Mouse (Mus musculus) adrenal gland, postnatal 25 days (tissue): ENCODE data around the gene Lyzl4. TPM values are rescaled to one million over a fixed set of nuclear protein-coding genes. Genes with fewer than 3 reads are reported as not detected.

ENCODE experiments used
- DNase-seq: peaks from one replicate; pipeline ENCODE4 v3.0.0; 2021; ENCODE audit warnings: mixed read lengths
- long read RNA-seq: library from polyadenylated mRNA; stranded (forward); transcript quantifications from one replicate; pipeline ENCODE4 v2.0.0, GENCODE M21; 2021
- total RNA-seq: library from RNA; stranded (reverse); gene quantifications from 2 replicates; pipeline ENCODE4 v1.2.3, GENCODE M21; 2021

Gene Lyzl4
- not detected in 2 replicates for total RNA-seq
- long read RNA-seq, partial matches to known transcripts: 0 of 1 reads
- long read RNA-seq, other reads (novel, unspliced or antisense): 1 of 1 reads

DNA sequence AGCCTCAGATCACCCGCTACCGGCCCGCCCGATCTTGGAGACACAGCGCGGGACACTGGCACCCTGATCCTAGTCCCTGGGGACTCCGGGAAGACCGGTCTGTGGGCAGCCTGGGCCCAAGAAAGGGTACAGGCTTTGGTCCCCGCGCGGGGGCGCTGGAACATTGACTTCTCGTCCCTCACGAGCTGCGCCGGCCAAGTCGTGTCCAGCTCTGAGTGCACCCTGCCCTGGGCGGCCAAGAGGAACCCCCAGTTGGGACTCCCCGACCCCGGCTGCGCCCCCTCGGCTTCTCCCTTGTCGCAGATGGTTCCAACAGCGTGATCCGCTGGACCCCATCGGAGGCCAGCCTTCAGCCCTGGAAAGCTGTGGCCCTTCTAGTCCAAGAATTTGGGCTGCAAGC, at the start of gene Lyzl4:
Gene Lyzl4, minus strand, starts transcription at position 96 of the 400 bp plus-strand sequence.
- peak; percentile 87 for DNase-seq

DNA sequence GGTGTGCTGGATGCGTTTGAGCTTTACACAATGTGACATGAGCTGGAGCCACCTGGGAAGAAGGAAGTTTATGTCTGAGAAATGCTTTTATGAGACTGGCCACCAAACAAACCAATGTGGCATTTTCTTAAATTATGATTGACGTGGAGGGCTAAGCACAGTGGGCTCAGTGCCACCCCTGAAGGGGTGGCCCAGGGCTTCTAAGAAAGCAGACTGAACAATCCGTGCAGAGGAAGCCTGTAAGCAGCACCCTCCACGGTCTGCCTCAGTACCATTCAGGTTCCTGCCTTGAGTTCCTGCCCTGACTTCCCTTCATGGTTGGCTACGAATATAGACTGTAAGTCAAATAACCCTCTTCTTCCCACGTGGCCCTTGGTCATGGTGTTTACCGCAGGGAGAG, 48.8 kb upstream of the Lyzl4 start:
- no peak for DNase-seq

DNA sequence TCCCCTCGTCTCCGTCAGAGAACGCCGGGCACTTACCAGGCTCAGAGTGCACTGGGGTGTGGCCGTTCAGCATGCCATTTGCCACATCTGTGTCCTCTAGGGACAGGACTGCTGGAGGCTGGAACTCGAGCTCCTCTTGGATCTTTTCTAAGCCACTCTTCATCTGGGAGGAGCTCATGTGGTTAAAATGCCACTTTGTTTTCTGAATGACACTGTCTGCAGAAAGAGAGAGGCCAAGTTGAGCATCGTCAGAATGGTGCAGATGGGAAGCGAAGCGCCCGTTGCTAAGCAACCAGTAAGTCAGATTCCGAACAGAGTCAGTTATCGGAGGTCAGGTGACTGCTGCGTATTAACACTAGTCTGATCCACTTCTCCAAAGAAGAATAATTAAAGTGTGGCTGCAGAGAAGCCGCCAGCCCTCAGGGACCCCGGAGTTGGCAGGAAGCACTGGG, 48.3 kb upstream of the Lyzl4 start:
- no peak for DNase-seq

DNA sequence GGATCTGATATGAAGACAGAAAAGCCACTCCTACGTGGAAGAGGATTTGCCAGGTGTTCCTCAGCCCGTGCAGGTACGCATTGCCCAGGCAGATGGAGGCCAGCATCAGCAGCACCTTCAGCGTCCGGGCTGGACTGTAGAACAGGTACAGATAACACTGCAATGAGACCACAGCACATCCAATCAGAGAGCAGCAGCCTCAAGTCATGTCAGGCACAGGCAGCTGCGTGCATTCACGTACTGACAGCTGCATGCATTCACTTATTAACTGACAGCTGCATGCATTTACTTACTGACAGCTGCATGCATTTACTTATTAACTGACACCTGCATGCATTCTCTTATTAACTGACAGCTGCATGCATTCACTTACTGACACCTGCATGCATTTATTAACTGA, 42.8 kb upstream of the Lyzl4 start:
- DNase-seq: no peak

DNA sequence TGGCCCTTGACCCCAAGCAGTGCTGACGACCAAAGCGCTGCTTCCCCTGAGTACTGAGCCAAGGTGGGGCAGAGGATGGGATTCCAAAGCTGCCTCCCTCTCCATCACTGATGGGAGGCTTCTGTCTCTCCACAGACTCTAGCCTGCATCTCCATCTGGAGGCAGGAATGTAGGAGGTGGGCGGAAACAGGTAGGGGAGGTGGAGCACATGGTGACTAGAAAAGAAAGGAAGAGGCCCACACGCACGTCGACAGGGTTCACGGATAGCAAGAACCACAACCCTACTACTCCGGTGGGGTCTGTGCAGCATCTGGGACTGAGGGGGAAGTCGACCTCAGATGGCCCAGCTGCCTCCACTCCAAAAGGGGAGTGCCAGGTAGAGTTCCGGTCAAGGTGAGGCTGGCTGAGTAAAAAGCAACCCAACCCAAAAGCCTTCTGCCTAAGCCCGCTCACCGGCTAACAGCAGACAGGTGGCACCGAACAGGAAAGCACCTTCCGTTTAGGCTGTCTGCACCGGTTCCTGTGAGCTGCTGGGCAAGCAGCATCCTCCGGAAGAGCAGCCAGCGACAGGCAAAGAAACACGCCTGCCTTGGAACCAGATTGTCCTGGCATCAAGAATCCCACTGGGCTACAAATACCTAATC, 40.3 kb upstream of the Lyzl4 start:
- DNase-seq: no peak

DNA sequence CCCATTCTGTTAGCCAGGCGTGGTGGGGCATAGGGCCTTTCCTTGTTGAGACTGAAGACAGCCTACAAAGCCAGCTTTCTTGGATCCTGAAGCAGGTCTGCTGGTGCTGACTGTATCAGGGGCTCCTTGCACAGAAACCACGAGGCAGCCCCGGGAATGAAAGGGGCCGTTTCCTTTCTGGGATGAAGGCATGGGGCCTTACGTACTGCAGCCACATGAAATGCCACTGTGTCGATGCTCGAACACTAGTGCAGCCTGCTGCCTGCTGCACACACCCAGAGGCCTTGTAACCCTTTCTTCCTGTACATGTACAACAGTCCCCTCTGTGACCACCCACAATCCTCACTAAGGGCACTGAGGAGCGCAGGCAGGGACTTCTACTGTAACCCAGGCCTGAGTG, 39.3 kb upstream of the Lyzl4 start:
- DNase-seq: no peak

DNA sequence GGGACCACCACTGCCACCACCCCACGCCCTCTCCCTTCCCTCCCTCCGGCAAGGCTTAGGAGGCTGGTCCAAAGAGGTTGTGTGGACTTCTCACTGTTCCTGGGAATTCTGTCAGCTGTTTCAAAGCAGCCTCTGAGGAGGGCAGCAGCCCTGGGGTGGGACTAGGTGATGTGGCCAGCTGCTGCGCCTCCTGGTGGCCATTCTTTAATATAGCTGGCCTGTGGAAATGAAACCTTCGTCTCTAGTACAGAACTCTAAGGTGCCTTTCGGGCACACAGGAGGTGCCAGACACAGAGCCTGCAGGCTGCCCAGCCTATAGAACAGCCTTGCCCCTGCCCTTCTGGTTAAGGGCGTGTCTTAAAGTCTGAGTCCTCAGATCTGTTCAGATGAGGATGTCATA, 37.7 kb upstream of the Lyzl4 start:
- DNase-seq: peak; percentile 34

DNA sequence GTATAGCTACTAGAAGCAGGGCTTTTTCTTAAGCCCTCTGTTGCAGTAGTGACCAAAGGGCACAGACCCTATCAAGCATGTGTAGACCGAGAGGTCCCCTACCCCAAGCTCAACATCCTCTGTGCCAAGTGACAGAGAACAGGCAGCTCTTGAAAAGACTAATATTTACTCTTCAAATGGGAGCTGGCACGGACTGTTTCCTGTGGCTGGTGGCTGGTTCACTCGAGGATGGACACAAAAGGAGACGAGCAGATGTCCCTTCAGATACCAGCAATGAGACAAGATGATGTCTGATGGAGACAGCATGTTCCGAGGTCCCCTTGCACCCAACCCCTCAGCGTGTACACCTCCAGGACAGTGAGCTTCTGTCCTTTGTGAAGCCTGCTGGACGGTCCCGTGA, 35.6 kb upstream of the Lyzl4 start:
- no peak for DNase-seq

DNA sequence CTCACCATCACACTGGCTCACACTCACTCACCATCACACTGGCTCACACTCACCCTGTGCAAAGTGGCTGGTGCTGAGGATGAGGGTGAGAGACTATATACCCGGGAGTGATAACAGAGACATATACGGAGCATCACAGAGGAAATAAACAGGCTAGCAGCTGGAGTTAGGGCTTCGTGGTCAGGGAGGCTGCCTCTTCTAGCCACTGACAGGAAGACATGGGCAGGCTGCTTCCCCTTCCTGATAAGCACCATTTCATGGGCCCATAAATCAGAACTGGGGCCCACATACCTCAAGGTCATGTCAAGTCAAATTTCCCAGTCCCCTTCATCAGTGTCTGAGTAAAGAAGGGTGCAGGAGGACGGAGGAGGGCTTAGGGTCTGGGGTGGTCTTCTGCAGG, 35.2 kb upstream of the Lyzl4 start:
- DNase-seq: no peak

DNA sequence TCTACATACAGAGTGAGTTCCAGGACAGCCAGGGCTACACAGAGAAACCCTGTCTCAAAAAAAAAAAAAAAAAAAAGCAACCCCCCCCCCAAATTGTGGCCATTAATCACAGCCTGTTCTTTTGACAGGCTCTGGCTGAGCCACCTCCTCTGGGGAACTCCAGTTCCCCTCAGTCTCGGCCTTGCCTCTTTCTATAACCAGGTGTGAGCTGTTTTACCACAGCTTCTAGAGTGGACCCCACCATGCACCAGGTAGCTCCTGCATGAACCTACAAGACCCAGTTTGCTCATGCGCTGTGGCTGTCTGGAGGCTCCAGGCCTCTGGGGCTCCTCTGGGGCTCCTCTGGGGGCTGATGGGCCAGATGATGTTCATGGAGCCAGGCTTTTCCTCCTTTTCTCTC, 33.7 kb upstream of the Lyzl4 start:
- DNase-seq: no peak

DNA sequence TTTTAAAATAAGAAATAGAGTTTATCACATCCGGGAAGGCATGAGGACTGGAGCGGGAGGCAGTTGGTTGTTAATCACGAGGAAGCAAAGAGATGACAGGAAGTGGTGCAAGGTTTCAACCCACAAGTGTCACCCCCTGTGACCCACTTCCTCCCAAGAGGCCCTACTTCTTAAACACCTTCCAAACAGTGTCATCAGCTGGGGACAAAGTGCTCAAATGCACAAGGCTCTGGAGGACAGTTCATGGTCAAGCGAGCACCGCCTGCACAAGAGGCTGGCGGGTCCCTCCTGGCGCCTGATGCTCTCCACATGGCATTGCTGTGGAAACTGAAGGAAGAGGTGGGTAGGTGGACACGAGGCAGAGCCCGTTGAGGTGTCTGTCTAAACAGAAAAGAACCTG, 33.1 kb upstream of the Lyzl4 start:
- no peak for DNase-seq

DNA sequence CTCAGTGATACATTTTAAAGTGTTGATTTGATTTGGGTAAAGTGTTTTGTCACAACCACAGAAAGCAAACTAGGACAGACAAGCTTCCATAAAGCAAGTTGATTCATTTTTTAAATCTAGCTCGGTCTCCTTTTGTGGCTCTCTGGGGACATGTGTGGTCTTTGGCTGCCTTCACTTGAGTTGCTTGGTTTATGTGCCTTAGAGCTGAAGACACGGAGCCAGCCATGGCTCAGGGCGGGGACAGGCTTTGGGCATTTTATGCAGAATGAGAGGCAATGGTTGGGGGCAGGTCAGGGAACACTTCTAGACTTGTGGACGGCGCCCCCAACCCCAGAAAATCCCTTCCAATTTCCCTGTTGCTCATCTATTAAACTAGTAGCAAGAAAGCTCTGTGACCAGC, 31.8 kb upstream of the Lyzl4 start:
- no peak for DNase-seq

DNA sequence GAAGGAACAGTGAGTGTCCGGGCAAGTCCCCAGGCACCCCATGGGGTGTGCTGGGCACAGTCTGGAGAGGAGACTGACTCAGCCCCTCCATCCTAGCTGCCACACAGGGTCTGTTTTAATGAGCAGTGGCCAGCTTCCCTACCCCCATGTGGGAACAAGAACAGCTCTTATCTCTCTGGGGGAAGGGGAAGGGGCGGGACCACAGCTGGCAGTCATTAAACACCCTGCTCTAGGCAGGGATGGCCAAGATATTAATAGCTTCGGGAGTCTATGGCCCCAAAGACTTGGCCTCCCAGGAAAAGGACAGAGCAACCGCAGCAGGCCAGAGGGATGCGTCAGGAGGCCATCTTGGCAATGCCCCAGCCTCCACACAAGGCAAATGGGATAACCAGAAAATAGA, 30.4 kb upstream of the Lyzl4 start:
- no peak for DNase-seq

DNA sequence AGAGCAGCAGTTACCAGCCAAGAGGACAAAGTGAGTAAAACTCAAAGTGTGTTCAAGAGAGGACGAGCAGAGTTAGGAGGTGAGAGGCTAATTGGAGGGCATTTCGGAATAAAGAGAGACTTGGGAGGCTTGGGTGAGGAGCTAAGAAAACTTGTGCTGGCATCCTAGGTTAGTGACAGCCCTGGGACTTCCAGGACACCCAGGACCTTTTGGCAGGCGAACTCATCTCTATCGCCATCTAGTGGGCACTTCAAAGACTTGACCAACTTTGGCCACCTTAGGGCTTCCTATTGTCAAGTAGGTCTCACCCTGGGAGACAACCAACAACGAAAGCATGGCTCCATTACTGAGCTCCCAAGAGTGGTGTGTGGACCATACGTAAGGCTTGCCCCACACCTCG, 29.4 kb upstream of the Lyzl4 start:
- DNase-seq: no peak

DNA sequence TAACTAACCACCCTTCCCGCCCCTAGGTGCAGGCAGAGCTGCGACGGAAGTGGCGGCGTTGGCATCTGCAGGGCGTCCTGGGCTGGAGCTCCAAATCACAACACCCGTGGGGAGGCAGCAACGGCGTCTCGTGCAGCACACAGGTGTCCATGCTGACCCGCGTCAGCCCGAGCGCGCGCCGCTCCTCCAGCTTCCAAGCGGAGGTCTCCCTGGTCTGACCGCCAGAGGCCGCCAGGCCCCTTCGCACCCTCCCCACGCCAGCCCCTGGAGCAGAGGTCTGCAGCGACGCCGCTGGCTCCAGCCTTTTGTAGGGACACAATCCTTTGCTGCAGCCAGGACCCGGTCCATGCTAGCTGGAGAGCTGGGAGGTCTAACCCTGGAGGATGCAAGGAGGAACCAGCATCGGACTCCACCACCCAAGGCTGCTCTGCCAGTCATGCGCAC, 27.5 kb upstream of the Lyzl4 start:
- peak; percentile 67 for DNase-seq

DNA sequence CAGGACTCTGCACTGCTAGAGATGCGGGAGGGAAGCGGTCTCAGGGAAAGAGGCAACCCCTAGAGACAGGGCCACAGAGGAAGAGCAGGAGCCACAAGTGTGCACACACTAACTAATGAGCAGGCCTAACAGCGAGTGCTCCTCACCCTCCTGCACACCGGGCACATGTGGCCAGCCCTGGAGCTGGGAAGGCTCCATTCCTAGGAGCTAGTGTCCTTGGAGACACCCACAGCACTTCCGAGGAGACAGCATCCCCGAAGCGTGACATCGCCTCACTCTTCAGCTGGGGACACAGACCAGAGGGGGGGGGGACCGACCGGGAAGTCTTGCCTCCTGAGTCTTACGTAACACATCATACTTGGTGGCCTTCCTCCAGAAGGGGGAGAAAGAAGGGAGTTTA, 25.9 kb upstream of the Lyzl4 start:
- DNase-seq: no peak

DNA sequence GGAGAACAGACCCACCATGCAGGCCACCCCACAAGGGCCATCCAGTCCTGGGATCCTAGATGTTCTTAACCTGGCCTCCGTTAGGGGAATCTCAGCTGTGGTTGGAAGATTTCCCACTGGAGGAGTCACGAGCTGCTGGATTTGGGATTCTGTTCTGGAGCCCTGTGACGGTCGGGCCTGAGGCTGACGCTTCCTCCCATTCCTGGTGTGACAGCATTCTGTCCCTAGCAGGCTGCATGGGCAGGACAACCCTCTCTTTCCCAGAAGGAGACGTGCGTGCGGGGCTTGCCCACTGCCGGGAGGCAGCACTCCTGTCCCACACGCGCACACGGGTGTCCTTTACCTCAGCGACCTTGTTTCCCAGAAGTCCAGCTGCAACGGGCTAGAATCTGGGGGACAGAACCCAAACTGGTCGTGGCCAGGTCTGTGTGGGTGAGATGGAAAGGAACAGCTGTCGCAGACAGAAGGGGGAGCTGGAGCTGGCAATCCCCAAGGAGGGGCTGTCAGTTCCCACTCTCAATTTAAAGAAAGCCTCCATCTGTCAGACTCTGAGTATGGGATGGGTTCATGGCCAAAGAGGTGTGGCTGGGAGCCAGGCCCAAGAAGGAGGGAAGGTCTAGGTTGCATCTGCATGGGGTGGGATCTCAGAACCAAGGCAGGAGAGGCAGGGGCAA, 25.2 kb upstream of the Lyzl4 start:
- no peak for DNase-seq

DNA sequence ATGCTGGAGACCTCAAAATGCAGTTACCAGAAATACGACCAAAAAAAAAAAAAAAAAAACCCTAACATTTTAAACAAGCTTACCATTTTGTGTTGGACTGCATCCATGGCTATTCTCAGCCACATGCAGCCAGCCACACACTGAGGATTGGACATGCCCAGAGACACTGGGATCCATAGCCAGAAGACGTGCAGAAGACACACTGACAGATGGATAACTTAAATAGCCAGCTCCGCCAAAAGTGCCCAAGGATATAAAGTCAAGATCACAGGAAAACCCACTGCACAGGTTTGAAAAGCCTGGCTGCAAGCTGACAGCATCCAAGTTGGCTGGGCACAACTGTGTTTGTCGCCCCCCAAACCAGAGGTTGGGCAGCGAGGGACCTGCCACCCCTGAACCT, 22.2 kb upstream of the Lyzl4 start:
- DNase-seq: no peak

DNA sequence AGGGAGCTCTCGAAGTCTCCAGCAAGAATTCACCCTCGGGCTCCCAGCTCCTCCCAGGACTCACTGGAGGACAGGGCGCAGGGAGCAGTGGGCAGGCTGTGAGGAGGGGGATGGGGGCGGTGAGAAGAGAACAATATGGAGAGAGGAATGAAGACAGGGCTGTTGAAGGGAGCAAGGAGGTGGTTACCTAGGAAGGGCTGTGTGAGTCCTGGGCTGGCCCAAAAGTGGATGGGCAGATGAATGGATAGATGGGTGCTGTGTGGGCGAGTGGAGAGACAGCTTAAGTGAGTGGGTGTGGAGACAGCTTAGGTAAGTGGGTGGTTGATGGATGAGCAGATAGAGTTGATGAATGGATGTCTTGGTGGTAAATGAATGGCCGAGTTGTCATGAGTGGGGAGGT, 21.6 kb upstream of the Lyzl4 start:
- DNase-seq: no peak

DNA sequence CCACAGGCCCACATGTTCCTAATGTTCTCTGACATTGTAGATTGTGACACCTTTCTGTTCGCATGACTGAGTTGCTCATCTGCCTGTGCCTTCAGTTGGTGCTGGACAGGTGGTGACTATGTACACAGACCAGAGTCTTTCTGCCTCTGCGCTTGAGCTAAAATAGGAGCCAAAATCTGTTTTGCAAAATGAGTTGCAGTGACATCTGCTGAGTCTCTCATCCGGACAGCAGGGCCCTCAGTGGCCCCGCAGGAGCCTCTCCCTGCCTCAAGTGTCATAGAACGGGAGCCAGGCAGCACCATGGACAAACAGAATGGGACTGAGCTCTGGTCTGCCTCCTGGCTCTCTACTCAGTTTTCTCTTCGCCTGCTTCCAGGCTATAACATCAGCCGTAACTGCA, 17.9 kb upstream of the Lyzl4 start:
- DNase-seq: no peak

DNA sequence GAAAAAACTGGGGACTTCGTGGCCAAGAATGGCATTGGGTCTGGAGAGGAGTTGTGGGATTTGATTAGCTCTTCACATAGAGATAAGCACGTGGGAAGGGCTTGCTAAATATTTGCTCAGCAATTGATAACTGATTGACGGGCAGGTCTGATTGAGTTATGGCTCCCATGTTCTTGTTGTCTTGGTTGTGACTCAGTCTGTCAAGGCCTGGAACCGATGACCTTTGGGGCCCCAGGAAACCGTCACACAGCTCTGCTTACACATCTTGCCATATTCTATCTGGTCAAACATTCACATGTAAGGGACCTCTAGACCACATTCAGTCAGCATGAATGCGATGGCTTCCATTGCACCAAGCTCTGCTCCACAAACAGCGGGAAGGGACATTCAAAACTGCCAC, 16.4 kb upstream of the Lyzl4 start:
- no peak for DNase-seq

DNA sequence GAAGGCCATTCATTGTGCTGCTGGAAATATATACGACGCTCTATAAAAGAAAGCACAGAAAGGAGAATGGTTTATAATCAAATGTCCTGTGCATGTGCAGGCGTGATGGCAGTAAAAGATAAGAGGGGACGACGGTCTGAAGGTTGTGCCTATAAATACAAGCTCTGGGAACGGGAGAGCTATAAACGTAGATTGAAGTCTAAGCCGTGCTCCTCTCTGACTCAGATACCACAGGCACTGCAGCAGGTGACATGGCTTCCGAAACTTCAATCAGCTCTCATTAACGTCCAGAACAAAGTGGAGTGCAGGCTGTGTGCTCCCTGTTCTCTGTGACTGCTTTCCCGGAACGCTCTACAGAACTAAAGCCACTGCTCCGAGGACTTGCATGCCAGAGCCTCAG, 15.2 kb upstream of the Lyzl4 start:
- DNase-seq: no peak

DNA sequence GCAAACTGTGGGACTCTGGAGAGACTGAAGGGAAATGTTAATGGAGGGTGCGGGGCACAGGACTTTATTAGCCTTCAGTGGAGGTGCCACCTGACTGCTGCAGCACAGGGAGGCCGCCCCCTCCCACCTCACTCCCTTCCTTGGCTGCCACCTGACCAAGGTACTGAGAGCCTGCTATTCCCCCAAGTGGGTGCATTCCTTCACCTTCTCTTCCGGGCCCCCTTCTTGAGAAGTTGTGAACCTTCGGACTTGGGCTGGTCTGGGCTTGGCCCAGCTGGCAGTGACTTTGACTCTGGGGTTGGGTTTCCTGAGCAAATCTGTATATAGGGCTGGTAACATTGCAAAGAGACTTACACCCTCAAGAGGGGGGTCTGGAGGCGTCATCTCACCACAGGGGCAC, 14.4 kb upstream of the Lyzl4 start:
- no peak for DNase-seq

DNA sequence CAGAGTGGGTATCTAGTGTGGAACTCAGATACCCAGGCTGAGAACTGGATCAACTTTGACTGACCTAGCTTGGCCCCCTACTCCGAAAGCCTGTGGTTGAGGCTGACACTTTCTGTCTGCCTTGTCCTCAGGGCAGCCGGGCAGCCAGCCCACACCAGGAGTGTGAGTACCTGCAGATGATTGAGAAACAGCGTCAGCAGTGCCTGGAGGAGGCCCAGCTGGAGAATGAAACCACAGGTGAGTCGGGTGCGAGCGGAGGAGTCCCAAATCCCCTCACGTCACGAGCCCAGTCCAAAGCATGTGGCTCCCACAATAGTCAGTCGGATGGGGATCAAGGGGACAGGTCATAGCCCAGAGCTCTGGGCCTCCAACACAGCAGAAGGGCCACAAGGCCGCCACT, 11.8 kb upstream of the Lyzl4 start:
- no peak for DNase-seq
